Mouse (Mus musculus): Measurements from ENCODE around the gene Shisa3. TPM values are rescaled to one million over a fixed set of nuclear protein-coding genes. Genes with fewer than 3 reads are reported as not detected.

Shisa3 gene
- polyA plus RNA-seq, 1 experiment from 2014 or later, result 9.4 TPM

DNA sequence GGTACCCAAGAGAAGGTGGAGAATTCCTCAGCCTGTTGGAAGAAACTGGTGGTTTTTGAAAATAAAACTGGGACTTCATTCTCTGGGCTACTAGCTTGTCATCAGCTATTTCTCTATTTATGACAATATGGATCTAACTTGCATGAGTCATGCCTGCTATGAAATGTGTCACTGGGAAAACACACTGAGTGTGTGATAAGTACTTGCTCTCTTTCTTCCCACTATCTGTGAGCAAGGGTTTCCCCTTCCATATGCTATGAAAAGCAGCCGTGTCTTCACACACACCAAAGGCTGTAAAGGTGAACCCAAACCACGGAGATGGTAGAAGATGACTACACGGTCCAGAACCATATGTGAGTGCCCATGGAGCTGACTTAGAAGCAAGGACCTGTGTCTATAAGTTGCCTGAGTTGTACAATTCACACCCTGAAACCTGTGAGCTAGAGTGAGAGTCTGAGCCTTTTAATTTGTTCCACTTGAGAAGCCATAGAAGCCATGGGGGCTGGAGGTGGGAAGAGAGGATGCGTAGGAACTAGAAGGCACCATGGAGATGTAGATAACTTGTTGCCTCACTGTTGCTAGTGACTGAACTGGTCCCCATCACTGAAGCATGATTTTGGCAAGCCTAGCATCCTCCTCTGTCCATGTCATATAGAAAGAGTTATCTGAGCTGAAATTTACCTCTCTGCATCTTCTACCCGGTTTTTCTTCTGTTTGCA, 36.0 kb downstream of the Shisa3 start:
- peaks cover 10% of the 10 kb centered on the region; the same call in 1 of the 2 replicates for H3K27me3 ChIP-seq (replicated peaks; ENCODE audit: control insufficient read depth, insufficient read depth, low read length)
- H3K4me1 ChIP-seq (ENCODE audit: control insufficient read depth, insufficient read depth, low read length), result peaks cover 14% of the 10 kb centered on the region; the same call in 1 of the 2 replicates
- no peaks in the 10 kb centered on the region for H3K36me3 ChIP-seq (ENCODE audit: control insufficient read depth, insufficient read depth, low read length)
- 90% methylated on average over 5 of the region's 5 CpGs for WGBS
- no peak overlapping the region for H3K4me2 ChIP-seq (ENCODE audit: low read depth, low read length)
- H3K27ac ChIP-seq (replicated peaks; ENCODE audit: low read depth, low read length), result no peak overlapping the region
- no peak for DNase-seq (ENCODE audit: low spot score)
- no peaks in the 10 kb centered on the region for H3K9me3 ChIP-seq (ENCODE audit: control insufficient read depth, low read length)
- no peak for ATAC-seq (ENCODE audit: low read depth)
- H3K9ac ChIP-seq (ENCODE audit: low read depth, low read length), result no peak overlapping the region
- H3K4me3 ChIP-seq (ENCODE audit: low read depth, low read length), result no peak overlapping the region

- Histone ChIP-seq H3K9ac (ENCODE audit: low read depth, low read length) (no peak overlapping the region), H3K27me3 (replicated peaks; ENCODE audit: control insufficient read depth, insufficient read depth, low read length) (peaks cover 10% of the 10 kb centered on the region)
These were observed 39.3 kb downstream of the Shisa3 start for GRCm38 (mm10) chr5:67646756-67647529.

GRCm38 (mm10) chr5:67647568-67647967, 39.9 kb downstream of the Shisa3 start:
- no peak overlapping the region for H3K27ac ChIP-seq (replicated peaks; ENCODE audit: low read depth, low read length)
- DNase-seq (ENCODE audit: low spot score), result no peak
- no peak for ATAC-seq (ENCODE audit: low read depth)
- H3K4me2 ChIP-seq (ENCODE audit: low read depth, low read length), result no peak overlapping the region
- H3K36me3 ChIP-seq (ENCODE audit: control insufficient read depth, insufficient read depth, low read length), result no peaks in the 10 kb centered on the region
- no peaks in the 10 kb centered on the region for H3K9me3 ChIP-seq (ENCODE audit: control insufficient read depth, low read length)
- WGBS, result 78% methylated on average over 21 of the region's 21 CpGs
- peaks cover 7% of the 10 kb centered on the region for H3K27me3 ChIP-seq (replicated peaks; ENCODE audit: control insufficient read depth, insufficient read depth, low read length)
- H3K4me3 ChIP-seq (ENCODE audit: low read depth, low read length), result no peak overlapping the region
- no peaks in the 10 kb centered on the region for H3K4me1 ChIP-seq (ENCODE audit: control insufficient read depth, insufficient read depth, low read length)
- H3K9ac ChIP-seq (ENCODE audit: low read depth, low read length), result no peak overlapping the region

More at GRCm38 (mm10) chr5:67646756-67647529, 39.3 kb downstream of the Shisa3 start:
- peak; percentile 73 for DNase-seq (ENCODE audit: low spot score)
- 37% methylated on average over 20 of the region's 20 CpGs for WGBS
- no peak overlapping the region for H3K4me3 ChIP-seq (ENCODE audit: low read depth, low read length)
- no peak for ATAC-seq (ENCODE audit: low read depth)
- no peaks in the 10 kb centered on the region; the same call in 1 of the 2 replicates for H3K4me1 ChIP-seq (ENCODE audit: control insufficient read depth, insufficient read depth, low read length)
- peak overlapping the region; percentile 41 for H3K4me2 ChIP-seq (ENCODE audit: low read depth, low read length)
- H3K27ac ChIP-seq (replicated peaks; ENCODE audit: low read depth, low read length), result no peak overlapping the region
- H3K9me3 ChIP-seq (ENCODE audit: control insufficient read depth, low read length), result no peaks in the 10 kb centered on the region
- H3K36me3 ChIP-seq (ENCODE audit: control insufficient read depth, insufficient read depth, low read length), result no peaks in the 10 kb centered on the region

- H3K4me1 ChIP-seq (ENCODE audit: control insufficient read depth, insufficient read depth, low read length), result no peaks in the 10 kb centered on the region
- WGBS, result 91% methylated on average over 4 of the region's 4 CpGs
- no peak for DNase-seq (ENCODE audit: low spot score)
- H3K27me3 ChIP-seq (replicated peaks; ENCODE audit: control insufficient read depth, insufficient read depth, low read length), result peaks cover 7% of the 10 kb centered on the region
- ATAC-seq (ENCODE audit: low read depth), result no peak
- H3K9me3 ChIP-seq (ENCODE audit: control insufficient read depth, low read length), result no peaks in the 10 kb centered on the region
- H3K27ac ChIP-seq (replicated peaks; ENCODE audit: low read depth, low read length), result no peak overlapping the region
- no peak overlapping the region for H3K4me3 ChIP-seq (ENCODE audit: low read depth, low read length)
- no peak overlapping the region for H3K9ac ChIP-seq (ENCODE audit: low read depth, low read length)
- no peak overlapping the region for H3K4me2 ChIP-seq (ENCODE audit: low read depth, low read length)
- H3K36me3 ChIP-seq (ENCODE audit: control insufficient read depth, insufficient read depth, low read length), result no peaks in the 10 kb centered on the region
These were observed 41.5 kb downstream of the Shisa3 start for GRCm38 (mm10) chr5:67649156-67649555.

GRCm38 (mm10) chr5:67650021-67650420, 42.3 kb downstream of the Shisa3 start:
- Histone ChIP-seq H3K27ac (replicated peaks; ENCODE audit: low read depth, low read length) (no peak overlapping the region), H3K4me3 (ENCODE audit: low read depth, low read length) (no peak overlapping the region), H3K36me3 (ENCODE audit: control insufficient read depth, insufficient read depth, low read length) (no peaks in the 10 kb centered on the region), H3K4me2 (ENCODE audit: low read depth, low read length) (no peak overlapping the region), H3K9me3 (ENCODE audit: control insufficient read depth, low read length) (no peaks in the 10 kb centered on the region), H3K27me3 (replicated peaks; ENCODE audit: control insufficient read depth, insufficient read depth, low read length) (peaks cover 4% of the 10 kb centered on the region), H3K4me1 (ENCODE audit: control insufficient read depth, insufficient read depth, low read length) (no peaks in the 10 kb centered on the region), H3K9ac (ENCODE audit: low read depth, low read length) (no peak overlapping the region)
- DNase-seq (ENCODE audit: low spot score), result no peak
- ATAC-seq (ENCODE audit: low read depth), result no peak
- 91% methylated on average over 5 of the region's 5 CpGs for WGBS

DNA sequence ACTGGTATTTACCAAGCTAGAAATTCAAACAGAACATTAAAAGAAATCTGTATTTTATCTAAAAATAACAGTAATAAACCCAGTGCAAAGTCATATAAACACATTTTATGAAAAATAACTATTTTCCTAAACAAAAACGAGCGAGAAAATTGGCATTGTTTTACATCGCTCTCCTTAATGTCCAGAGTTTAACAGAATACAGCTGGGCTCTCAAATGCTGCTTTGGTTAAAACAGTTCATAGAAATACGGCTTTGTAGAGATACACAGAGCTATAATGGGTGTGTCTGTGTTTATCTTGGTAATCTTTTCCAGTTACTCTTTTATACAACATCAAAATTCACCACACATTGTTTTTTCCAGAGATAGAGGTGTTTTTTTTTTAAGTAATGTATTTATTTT, 44.8 kb downstream of the Shisa3 start:
- Histone ChIP-seq H3K4me2 (ENCODE audit: low read depth, low read length) (no peak overlapping the region), H3K36me3 (ENCODE audit: control insufficient read depth, insufficient read depth, low read length) (no peaks in the 10 kb centered on the region), H3K27ac (replicated peaks; ENCODE audit: low read depth, low read length) (no peak overlapping the region), H3K9me3 (ENCODE audit: control insufficient read depth, low read length) (no peaks in the 10 kb centered on the region), H3K4me3 (ENCODE audit: low read depth, low read length) (no peak overlapping the region), H3K9ac (ENCODE audit: low read depth, low read length) (no peak overlapping the region), H3K4me1 (ENCODE audit: control insufficient read depth, insufficient read depth, low read length) (peaks cover 5% of the 10 kb centered on the region; the same call in 1 of the 2 replicates), H3K27me3 (replicated peaks; ENCODE audit: control insufficient read depth, insufficient read depth, low read length) (peaks cover 4% of the 10 kb centered on the region)
- 75% methylated on average over 4 of the region's 4 CpGs for WGBS
- DNase-seq (ENCODE audit: low spot score) (no peak), ATAC-seq (ENCODE audit: low read depth) (no peak)

DNA sequence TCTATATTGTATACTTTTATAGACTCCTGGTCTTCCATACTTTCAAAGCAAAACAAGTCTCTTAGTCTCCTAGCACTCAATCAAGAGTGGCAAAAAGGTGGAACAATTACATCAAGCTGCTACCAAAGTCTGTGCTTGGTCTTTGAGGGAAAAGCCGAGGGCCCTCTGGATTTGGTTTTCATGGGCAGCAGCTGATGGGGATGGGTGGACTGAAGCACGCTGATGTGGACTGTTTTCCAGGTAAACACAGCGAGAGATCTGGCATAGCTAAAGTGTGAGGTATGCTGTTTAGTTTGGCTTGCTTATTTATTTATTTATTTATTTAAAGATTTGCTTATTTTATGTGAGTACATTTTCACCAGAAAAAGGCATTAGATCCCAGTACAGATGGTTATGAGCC, 45.9 kb downstream of the Shisa3 start:
- no peak overlapping the region for H3K4me3 ChIP-seq (ENCODE audit: low read depth, low read length)
- no peak overlapping the region for H3K27ac ChIP-seq (replicated peaks; ENCODE audit: low read depth, low read length)
- WGBS, result 89% methylated on average over 3 of the region's 3 CpGs
- H3K9ac ChIP-seq (ENCODE audit: low read depth, low read length), result no peak overlapping the region
- H3K9me3 ChIP-seq (ENCODE audit: control insufficient read depth, low read length), result no peaks in the 10 kb centered on the region
- no peak overlapping the region for H3K4me2 ChIP-seq (ENCODE audit: low read depth, low read length)
- no peaks in the 10 kb centered on the region for H3K36me3 ChIP-seq (ENCODE audit: control insufficient read depth, insufficient read depth, low read length)
- H3K4me1 ChIP-seq (ENCODE audit: control insufficient read depth, insufficient read depth, low read length), result peaks cover 5% of the 10 kb centered on the region; the same call in 1 of the 2 replicates
- ATAC-seq (ENCODE audit: low read depth), result no peak
- no peak for DNase-seq (ENCODE audit: low spot score)
- no peaks in the 10 kb centered on the region; the same call in none of the 2 replicates for H3K27me3 ChIP-seq (replicated peaks; ENCODE audit: control insufficient read depth, insufficient read depth, low read length)

- ATAC-seq (ENCODE audit: low read depth) (no peak), DNase-seq (ENCODE audit: low spot score) (no peak)
- Histone ChIP-seq H3K27me3 (replicated peaks; ENCODE audit: control insufficient read depth, insufficient read depth, low read length) (peaks cover 3% of the 10 kb centered on the region; the same call in 1 of the 2 replicates), H3K9ac (ENCODE audit: low read depth, low read length) (no peak overlapping the region), H3K27ac (replicated peaks; ENCODE audit: low read depth, low read length) (no peak overlapping the region), H3K4me2 (ENCODE audit: low read depth, low read length) (no peak overlapping the region), H3K4me1 (ENCODE audit: control insufficient read depth, insufficient read depth, low read length) (peaks cover 5% of the 10 kb centered on the region; the same call in 1 of the 2 replicates), H3K4me3 (ENCODE audit: low read depth, low read length) (no peak overlapping the region), H3K36me3 (ENCODE audit: control insufficient read depth, insufficient read depth, low read length) (no peaks in the 10 kb centered on the region), H3K9me3 (ENCODE audit: control insufficient read depth, low read length) (no peaks in the 10 kb centered on the region)
- WGBS, result 77% methylated on average over 5 of the region's 5 CpGs
These were observed 46.9 kb downstream of the Shisa3 start for GRCm38 (mm10) chr5:67654572-67654971.

All from embryonic facial prominence, embryonic 14.5 days (tissue).